Mouse (Mus musculus): ENCODE data around the gene Eif2s1. TPM values are rescaled to one million over a fixed set of nuclear protein-coding genes. Genes with fewer than 3 reads are reported as not detected.

The Eif2s1 gene
- total RNA-seq (2021) = 74.2 and 93.5 TPM in 2 replicates
- long read RNA-seq, experiment 1, transcript Eif2s1-201 (8 exons, 3,405 nt) = major isoform, 150 of 154 reads
- long read RNA-seq, experiment 1, partial matches to known transcripts = 2 of 154 reads
- long read RNA-seq, experiment 1, other reads (novel, unspliced or antisense) = 1 of 154 reads
- long read RNA-seq, experiment 2, transcript Eif2s1-201 (8 exons, 3,405 nt) = major isoform, 120 of 128 reads
- long read RNA-seq, experiment 2, partial matches to known transcripts = 5 of 128 reads
- long read RNA-seq, experiment 2, other reads (novel, unspliced or antisense) = 3 of 128 reads

DNA sequence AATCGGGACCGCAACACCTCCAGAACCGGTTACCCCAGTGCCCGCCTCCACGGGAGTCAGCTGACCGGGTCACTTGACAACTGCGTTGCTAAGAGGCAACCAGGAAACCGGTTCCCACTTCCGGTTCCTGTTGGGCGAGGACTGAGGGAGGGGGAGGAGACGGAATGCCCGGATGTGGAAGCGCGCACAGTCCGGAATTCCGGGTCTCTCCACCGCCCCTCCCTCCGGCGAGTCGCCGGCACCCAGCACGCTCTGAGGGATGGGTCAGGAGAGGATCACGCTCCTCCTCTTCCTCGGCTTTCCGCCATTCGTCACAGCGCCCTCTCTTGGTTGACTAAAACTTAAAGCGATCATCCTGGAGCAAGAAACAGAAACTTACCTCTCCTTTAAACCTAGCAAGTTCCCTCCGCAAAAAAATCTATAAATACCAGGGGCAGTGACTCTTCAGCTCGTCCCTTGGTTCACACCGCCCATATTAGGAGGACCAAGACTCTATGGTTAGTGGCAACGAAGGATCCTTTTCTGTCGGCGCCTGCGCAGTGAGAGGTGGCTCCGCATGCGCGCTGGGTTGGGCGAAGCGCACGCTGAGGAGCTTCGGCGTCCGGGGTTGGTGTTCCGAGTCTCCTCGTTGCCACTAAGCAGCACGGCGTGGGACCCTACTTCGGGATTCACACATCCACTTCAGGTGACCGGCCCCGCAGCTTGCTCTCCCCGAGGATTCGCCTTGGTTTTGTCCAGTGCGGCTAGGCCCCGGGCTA is at the start of gene Eif2s1, which contains the start of gene Atp6v1d:
Gene Eif2s1, plus strand, starts transcription at position 324 of the 758 bp plus-strand sequence.
Gene Atp6v1d, minus strand, starts transcription at position 143 of the 758 bp plus-strand sequence.
- DNase-seq = peak; percentile 99

DNA sequence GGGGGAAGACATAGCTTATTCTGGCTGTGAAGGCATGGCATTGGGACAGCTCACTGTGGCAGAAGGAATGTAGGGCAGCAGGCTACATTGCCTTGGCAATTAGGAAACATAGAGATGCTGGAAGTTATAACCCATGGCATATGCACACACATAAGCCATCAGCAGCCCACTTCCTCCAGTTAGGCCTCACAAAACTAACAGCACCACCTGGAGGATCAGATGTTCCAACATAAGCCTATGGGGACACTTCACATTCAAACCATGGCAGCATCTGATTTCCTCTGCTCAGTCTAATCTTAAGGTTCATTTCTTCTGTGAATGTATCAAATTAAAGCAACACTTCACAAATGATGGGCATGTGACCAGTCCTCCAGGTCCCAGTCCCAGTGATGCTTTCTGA is 47.2 kb upstream of the Eif2s1 start:
- peak; percentile 18 for DNase-seq

DNA sequence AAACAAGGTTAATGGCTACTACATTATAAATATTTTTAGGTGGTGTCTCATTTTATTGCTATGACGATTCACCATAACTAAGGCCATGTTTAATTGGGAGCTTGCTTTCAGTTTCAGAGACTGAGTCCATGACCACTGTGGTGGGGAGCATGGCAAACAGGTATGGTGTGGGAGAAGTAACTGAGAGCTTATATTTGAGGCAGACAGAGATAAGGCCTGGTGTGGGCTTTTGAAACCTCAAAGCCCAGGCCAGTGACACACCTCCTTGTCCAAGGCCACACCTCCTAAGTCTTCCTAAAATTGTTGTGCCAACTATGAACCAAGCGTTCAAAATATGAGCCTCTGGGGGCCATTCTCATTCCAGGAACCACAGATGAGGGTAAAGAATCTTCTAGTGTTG is 27.1 kb upstream of the Eif2s1 start:
- DNase-seq = no peak

DNA sequence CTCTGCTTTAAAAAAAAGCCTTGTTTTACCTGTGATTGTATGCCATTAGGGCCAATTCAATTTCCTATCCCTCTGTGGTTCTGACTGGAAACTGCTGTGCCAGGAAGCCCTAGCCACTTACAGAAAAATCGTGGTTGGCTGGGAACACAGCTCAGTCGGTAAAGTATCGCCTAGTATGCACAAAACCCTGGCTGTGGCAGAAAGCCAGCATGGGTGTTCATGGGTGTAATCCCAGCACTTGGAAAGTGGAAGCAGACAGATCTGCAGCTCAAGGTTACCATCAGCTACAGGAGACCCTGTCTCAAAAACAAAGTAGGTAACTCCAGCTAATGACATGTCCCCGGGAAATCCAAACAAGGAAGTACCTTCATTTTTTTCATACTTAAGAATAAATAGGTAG is 21.7 kb upstream of the Eif2s1 start:
- no peak for DNase-seq

DNA sequence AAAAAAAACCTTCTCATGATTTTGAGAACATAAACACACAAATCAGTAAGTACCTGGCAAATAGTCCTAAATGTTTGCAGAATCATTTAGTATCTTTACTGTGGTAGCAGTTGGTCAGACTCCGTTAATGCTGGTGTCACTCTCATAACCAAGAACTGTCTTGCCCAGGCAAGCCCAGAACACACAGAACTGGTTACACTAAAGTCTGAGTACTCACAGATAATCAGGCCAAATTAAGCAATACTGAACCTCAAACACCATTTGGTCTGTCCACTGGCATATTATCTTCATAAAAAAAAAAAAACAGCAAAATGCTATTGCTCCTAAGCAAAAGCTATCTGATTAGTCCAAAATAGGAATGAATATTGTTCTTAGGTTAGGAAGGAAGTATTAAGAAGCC is 19.2 kb upstream of the Eif2s1 start:
- DNase-seq = no peak

DNA sequence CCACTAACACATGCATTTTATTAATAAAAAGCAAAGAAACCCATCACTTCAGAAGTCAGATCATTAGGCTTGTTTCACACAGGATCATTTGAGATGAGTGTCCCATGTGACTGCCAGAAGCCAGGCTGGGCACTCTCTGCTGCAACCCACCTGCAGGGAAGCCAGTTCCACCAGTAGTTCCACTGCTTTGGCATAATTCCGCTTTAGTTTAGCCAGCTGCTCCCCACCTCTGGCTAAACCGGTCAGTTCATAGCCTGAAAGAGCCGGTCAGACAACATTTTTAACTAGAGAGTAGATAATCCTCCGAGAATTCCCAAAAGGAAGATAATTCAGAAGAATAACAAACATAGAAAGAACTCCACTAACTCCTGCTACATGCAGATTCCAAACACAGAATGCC is 13.4 kb upstream of the Eif2s1 start:
- no peak for DNase-seq

DNA sequence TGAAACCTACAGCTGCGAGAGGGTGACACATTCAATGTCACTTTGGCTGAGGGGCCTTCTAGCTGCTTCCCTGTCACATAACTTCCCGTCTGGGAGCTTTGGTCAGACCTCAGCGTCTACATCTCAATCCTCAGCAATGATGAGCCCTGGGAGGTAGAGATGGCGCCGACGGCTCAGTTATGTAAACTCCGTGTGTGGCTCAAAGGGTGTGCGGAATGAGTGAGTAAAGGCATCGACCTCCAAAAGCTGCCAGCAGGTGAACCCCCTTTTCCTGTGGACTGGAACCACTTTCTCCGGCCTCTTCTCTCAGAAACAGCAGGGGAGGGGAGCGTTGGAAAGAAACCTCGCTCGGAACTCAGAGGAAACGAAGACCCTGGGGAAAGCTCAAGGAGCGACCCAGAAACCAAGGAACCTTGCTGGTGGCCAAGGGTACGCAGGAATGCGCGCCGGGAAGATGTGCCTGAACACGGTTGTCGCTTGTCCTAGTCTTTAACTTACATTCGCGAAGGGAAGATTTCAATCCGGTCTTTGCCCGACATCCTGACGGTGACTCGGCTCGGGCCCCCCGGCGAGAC is 611 bp upstream of the Eif2s1 start:
- DNase-seq = peak; percentile 51

DNA sequence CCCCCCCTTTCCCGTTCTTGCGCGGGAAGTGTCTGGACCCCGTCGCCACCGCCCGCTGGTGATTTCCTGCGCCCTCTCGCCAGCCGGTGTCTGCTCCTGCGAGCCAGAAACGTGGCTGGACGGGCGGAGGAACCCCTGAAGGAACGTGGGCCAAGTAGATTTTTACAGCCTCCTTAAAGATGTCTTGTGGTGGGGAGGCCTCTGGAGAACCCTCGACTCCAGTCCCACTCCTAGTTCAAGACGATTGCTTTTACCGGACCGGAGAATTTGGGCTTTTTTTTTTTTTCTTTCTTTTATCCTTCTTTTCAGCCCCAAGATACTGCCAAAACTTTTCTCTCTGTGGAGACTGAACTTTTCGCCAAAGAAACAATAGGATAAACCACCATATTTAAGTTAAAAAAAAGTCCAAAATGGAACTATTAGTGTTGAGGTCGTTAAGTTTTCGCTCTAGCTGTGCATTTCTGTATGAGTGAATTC is 673 bp downstream of the Eif2s1 start:
- DNase-seq = no peak

DNA sequence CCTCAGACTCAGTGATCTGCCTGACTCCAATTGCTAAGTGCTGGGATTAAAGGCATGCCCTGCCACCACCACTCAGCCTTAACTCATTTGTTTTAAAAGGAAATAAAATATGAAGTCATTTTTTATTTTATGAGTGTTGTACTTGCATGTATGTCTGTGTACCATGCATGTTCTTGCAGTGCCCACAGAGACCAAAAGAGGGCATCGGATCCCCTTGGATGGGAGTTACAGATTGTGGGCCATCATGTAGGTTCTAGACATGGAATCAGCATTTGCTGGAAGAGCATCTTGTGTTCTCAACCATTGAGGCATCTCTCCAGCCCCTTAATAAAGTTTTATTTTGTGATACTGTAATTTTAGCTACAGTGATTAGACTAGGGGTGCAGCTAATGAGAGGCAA is 3.8 kb downstream of the Eif2s1 start:
- peak; percentile 30 for DNase-seq

DNA sequence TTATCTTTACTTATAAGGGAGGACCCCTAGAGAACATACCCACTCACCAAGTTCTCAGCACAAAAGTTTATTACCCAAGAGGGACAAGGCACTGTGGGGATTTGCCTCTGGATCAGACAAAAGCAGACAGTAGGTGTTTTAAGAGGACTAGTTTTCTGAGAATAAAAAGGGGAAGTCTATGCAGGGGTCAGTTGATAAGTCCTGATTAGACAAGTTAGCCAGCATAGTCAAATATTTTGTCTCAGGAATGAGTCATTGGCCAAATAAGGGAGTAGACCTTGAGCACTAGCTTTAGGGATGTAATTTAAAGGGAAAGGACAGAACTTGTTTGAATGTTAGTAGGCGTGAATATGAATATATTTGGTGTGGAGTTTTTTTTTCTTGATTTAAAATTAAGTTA is 6.5 kb downstream of the Eif2s1 start:
- no peak for DNase-seq

DNA sequence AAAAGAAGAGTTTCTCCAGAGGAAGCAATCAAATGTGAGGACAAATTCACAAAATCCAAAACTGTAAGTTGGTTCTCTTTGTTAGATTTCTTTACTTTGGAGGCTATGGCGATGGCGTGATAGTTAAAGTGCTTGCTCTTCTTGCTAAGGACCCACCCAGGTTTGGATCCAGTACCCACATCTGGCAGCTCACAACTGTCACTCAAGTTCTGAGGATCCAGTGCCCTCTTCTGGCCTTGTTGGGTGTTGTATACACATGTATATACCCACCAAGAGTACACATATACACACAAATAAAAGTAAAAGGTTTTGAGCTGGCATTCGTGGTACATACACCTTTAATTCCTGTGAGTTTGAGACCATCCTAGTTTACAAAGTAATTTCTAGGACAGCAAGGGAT is 13.0 kb downstream of the Eif2s1 start:
- no peak for DNase-seq

DNA sequence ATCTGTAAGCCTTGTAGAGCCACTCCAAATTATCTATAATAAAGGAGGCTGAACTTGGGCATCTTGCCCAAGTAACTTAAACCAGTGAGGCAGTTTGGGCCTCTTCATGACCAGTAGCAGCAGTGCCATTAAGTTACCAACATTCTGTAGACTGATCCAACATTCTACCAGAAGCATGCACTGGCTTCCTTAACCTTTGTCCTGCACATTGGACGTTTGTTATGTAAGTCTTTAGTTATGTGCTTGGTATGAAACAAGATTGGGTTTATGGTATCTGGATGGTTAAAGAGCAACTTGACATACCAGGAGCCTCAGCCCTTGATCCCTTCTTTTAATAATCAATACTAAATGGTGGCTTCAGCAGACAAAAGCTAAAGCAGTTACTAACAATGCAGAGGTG is 28.4 kb downstream of the Eif2s1 start:
- no peak for DNase-seq

DNA sequence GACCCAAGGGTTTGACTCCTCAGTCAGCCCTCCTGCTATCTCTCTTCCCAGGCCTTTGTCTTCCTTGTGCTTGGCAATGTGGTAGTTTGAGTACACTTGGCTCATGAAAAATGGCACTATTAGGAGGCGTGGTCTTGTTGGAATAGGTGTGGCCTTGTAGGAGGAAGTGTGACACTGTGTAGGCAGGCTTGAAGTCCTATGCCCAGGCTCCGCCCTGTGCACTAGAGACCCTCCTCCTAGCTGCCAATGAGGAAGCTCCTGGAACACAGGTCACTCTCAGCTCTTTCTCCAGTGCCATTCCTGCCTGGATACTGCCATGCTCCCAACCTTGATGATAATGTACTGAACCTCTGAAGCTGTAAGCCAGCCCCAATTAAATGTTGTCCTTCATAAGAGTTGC is 29.5 kb downstream of the Eif2s1 start:
- DNase-seq = no peak

DNA sequence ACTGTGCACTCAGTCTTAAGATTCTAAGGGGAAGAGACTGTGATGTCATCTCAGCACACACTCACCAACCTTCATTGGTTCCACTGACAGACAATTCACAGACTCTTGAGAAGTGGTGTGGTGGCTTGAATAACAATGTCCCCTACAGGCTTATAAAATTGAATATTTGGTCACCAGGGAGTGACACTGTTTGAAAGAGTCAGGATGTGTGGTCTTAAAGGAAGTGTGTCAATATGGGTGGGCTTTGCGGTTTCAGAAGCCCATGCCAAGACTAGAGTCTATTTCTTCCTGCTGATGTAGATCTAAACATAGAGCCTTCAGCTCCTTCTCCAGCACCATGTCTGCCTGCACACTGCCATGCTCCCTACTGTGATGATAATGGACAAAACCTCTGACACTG is 36.2 kb downstream of the Eif2s1 start:
- no peak for DNase-seq

DNA sequence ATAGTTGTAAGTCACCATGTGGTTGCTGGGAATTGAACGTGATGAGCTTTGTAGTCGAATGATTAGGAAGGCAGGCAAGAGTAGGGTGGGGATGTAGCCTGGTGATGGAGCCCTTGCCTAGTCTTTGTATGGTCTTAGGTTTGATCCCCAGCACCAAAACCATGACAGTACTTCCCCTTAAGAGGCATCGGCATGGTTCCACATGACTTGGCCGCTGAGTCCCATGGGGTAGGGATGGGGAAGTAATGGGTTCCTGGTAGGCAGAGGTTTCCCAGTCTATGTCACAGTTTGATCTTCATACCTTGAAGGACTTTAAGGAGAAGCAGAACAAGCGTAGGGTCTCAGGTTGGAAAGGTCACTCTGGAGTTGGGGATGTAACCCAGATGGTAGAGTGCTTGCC is 39.8 kb downstream of the Eif2s1 start:
- DNase-seq = no peak

DNA sequence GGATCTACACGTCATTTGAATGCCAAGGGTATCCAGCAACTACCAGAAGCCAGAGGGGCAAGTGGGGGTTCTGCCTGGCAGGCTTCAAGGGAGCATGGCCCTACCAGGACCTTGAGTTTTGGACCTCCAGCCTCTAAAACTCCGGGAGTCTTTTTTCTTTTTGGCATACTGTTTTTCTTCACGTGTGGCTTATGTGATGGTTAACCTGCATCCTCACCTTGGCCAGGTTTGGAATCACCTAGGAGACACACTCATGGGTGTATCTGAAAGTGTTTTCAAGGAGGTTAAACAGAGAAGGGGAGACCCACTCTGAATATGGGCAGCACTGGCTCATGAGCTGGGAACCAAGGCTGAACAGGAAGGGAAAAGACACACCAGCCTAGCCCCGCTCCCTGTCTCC is 41.7 kb downstream of the Eif2s1 start:
- DNase-seq = no peak

DNA sequence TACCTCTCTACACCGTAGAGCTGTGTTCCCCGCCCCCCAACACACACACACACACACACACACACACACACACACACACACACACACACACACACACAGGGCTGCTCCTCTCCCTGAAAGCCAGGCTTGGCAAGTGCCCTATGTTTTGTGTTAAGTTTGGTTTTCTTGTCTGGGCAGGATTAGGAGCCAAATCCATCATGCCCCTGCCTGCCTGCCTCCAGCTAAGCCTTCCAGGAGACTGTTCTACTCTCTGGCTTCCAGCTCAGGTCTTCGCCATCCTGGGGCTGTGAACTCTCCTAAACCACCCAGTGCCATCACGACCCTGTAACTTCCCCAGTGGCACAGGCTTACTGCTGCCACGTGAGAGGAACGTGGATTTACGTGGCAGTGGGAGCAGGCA is 42.9 kb downstream of the Eif2s1 start:
- no peak for DNase-seq

DNA sequence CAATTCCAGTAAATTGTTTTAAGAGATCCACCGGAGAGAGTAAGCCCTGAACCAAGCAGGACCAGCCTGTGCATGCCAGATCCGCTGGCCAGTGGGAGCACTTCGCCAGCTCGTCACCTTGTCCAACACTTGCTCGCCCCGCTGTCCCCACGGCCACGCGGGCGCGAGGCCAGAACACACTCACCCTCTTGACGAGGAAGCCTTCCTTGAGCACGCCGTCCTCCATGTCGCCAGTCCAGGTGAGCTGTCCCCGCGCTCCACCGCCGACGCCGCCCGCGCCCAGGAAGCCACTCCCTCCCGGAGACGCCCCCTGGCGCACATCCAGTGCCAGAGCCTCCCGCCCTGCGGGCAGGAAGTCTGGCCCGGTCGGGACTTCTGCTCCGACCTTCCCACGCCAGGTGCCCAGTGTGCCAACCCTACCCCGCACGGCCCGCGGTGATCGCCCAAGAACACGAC is 45.1 kb downstream of the Eif2s1 start, which contains the start of gene Plek2:
Gene Plek2, minus strand, starts transcription at position 258 of the 456 bp plus-strand sequence.
- DNase-seq = peak; percentile 89

DNA sequence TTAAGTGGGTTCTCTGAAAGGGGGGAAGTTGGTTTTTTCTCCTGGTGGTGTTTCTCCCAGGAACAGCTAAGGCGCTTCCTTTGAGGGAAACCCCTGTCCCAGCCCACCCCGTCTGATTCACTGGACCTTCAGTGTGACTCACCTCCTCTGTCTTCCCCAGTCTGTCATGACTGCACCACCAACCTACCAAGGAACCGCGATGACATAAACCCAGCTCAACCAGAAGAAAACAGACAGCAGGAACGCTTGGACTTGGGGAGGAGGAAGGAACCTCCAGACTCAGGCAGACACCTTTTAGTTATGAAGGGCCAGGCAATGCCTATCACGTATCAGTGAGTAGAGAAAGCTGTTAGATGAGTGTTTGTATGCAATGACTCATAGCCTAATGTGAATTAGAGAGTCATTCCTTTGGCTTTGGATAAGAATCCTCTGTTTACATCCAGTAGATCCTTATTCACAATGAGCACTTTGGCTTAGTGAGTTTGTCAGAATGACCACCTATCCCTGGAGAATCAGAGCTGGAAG is 46.5 kb downstream of the Eif2s1 start:
- no peak for DNase-seq

DNA sequence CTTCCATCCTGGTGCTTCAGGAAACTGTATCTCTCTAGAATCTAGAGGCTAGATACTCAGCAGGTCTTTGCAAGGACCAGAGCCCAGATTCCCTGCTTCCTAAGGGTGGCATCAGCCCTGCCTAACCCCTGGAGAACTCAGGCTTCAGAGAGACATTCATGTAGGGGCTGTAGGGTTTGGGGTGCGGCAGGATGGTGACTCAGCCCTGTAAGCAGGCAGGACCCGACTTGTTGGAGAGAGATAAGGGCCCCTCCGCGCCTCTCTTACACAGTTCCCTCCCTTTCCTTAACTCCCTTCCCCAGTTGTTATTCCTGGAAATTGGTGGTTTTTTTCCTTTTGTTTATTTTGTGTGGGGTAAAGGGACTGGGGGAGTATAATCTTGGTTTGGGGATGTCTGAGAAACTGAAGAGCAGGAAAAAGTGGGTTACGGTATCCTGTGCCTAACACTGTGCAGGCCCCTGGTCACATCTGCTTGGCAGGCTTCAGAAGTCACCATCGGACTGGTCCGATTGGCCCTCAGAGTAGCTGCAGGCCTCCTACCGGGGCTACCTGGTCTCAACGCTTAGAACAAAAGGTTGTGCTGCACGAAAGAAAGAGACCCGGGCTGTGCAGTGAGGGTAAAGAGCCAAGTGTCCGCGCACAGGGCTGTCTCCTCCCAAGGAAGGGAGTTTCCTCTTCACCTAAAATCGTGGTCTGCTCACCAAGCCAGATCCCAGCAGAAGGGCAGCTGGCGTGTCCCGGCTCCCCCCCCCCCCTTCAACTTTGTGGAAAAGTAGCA is 49.3 kb downstream of the Eif2s1 start:
- no peak for DNase-seq

DNA sequence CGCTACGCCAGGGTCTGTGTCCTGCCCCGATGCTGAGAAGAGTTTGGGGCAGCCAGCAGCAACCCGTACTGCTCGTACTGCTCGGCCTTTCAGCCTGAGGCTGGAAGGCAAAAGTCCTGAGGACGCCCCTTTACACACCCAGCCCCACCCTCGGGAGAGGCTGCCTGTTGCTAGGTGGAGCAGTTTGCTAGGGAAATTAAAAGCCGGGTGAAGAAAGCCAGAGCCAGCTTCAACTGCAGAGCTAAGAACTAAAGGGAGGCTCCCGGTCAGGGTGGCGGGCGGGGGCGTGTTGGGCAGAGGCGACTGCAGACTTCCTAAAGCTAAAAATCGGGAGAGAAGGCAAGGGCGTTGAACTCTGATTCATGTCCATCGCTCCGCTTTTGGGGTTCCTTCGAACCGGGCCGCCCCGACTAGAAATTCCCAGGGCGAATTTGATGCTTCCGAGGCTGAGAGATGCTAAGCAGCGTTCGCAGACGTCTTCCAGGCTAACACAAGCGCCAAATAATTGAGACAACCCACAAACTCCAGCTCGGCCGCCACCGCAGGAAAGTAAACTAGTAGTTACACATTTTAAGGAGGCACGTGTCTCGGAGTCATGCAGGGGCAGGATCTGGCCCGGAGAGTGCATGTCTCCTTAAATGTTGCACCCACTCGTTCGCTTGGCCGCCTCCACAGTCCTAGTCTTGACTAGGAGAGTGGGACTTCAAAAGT is 50.2 kb downstream of the Eif2s1 start:
- peak; percentile 37 for DNase-seq
